Mouse (Mus musculus): Measurements from ENCODE around the gene Ssx2ip. TPM values are rescaled to one million over a fixed set of nuclear protein-coding genes. Genes with fewer than 3 reads are reported as not detected.

The Ssx2ip gene
- total RNA-seq (2014; rRNA removed) (21.7 and 23.6 TPM in 2 replicates), polyA plus RNA-seq (2015; fragmentation: Nextera tagmentation; extraction: Ambion mirVana) (21.7 and 23.5 TPM in 2 replicates)

DNA sequence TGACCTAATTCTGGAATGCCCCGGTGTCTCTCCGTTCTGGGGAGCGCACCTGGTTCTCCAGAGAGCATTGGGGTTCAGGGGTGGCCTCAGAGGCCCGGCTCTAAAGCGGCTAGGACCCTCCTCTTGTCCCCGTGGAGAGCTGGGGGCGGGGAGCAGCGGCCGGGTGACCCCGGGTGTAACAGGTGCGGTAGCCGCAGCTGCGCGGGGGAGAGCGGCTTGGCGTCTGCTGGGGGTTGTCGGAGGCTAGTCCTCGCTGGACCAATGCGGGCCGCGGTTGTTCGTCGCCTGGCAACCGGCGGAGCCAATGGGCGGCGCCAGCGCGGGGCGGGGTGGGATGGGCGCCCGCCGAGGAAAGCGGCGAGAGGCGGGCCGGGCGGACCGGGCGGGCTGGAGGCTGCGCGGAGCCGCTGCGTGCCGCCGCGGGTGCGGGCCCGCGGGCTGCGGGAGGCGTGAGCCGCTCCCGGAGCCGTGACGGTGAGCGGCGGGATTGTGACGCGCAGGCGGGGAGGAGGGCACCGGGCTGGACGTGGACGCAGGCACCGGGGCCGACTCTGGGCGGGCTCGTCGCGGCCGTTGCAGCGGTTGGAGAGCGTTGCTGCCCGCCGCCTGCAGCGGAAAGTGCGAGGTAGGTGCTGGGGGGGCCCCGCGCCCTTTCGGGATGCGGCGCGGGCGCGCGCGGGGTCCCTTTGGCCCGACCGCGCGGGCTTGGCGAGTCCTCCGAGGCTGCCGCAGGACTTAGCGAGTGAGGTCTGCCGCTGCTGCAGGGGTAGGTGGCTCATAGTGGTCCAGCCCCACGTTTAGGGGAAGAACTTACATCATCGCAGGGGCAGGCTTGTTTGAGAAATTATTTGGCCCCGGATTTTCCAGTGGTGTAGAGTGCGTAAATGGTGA lies at the start of gene Ssx2ip:
Gene Ssx2ip, plus strand, starts transcription at position 332 of the 891 bp plus-strand sequence.
- no peaks in the 10 kb centered on the region for H3K27me3 ChIP-seq (ENCODE audit: insufficient read depth, low read length)
- no peak for TF ChIP-seq CTCF (IDR thresholded peaks at IDR 0.05; ENCODE audit: low read depth)
- peak within 1 kb of the TSS; percentile 88 for H3K27ac ChIP-seq
- peaks cover 21% of the 10 kb centered on the region for H3K4me1 ChIP-seq (ENCODE audit: insufficient read depth, low read length)
- DNase-seq (ENCODE audit: low spot score) (peak; percentile 97), ATAC-seq (peak; percentile 99)
- peak within 1 kb of the TSS; percentile 86 for H3K9ac ChIP-seq (replicated peaks; ENCODE audit: low read length)
- H3K36me3 ChIP-seq (ENCODE audit: insufficient read depth, low read length), result no peaks in the 10 kb centered on the region
- peak within 1 kb of the TSS; percentile 76 for H3K4me2 ChIP-seq (ENCODE audit: low read depth, low read length)
- peak within 1 kb of the TSS; percentile 95 for H3K4me3 ChIP-seq (ENCODE audit: low read length)
- no peaks in the 10 kb centered on the region for H3K9me3 ChIP-seq (ENCODE audit: low read length)
- under 1% methylated on average over 82 of the region's 100 CpGs for WGBS

DNA sequence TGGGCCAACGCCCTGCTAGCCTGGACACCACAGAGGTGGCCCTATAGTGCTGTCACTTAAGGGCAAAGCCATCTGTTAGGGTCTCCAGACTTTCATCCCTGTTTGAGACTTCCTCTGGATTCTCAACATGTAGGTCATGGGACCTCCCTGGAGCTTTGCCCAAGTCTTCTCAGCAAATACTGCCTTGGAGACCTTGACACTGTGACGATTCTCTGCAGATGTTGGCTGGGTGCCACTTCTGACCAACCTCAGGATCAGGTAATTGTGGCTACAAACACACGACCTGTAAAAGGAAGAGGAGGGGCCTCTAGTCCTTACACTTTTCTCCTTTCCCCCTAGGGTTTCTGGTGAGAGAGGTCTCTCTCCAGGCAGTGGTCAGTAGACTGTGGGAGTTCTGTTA lies 49.3 kb upstream of the Ssx2ip start:
- H3K27ac ChIP-seq, result no peak overlapping the region
- no peaks in the 10 kb centered on the region for H3K36me3 ChIP-seq (ENCODE audit: insufficient read depth, low read length)
- DNase-seq (ENCODE audit: low spot score) (no peak), ATAC-seq (no peak)
- no peak overlapping the region for H3K4me3 ChIP-seq (ENCODE audit: low read length)
- H3K4me2 ChIP-seq (ENCODE audit: low read depth, low read length), result no peak overlapping the region
- TF ChIP-seq CTCF (IDR thresholded peaks at IDR 0.05; ENCODE audit: low read depth), result no peak
- H3K9me3 ChIP-seq (ENCODE audit: low read length), result no peaks in the 10 kb centered on the region
- WGBS, result 69% methylated on average over 3 of the region's 3 CpGs
- no peak overlapping the region for H3K9ac ChIP-seq (replicated peaks; ENCODE audit: low read length)
- no peaks in the 10 kb centered on the region for H3K27me3 ChIP-seq (ENCODE audit: insufficient read depth, low read length)
- H3K4me1 ChIP-seq (ENCODE audit: insufficient read depth, low read length), result no peaks in the 10 kb centered on the region

GRCm38 (mm10) chr3:146365471-146365870 lies 39.0 kb upstream of the Ssx2ip start:
- no peak for ATAC-seq
- Histone ChIP-seq H3K4me1 (ENCODE audit: insufficient read depth, low read length) (no peaks in the 10 kb centered on the region), H3K27me3 (ENCODE audit: insufficient read depth, low read length) (no peaks in the 10 kb centered on the region), H3K9me3 (ENCODE audit: low read length) (no peaks in the 10 kb centered on the region), H3K36me3 (ENCODE audit: insufficient read depth, low read length) (no peaks in the 10 kb centered on the region), H3K4me2 (ENCODE audit: low read depth, low read length) (no peak overlapping the region), H3K9ac (replicated peaks; ENCODE audit: low read length) (no peak overlapping the region), H3K4me3 (ENCODE audit: low read length) (no peak overlapping the region), H3K27ac (no peak overlapping the region)
- TF ChIP-seq CTCF (IDR thresholded peaks at IDR 0.05; ENCODE audit: low read depth), result no peak
- DNase-seq (ENCODE audit: low spot score), result no peak
- 92% methylated on average over 9 of the region's 9 CpGs for WGBS

- Histone ChIP-seq H3K4me2 (ENCODE audit: low read depth, low read length) (no peak overlapping the region), H3K9ac (replicated peaks; ENCODE audit: low read length) (no peak overlapping the region), H3K27me3 (ENCODE audit: insufficient read depth, low read length) (no peaks in the 10 kb centered on the region), H3K4me1 (ENCODE audit: insufficient read depth, low read length) (no peaks in the 10 kb centered on the region), H3K27ac (no peak overlapping the region), H3K36me3 (ENCODE audit: insufficient read depth, low read length) (no peaks in the 10 kb centered on the region), H3K9me3 (ENCODE audit: low read length) (no peaks in the 10 kb centered on the region), H3K4me3 (ENCODE audit: low read length) (no peak overlapping the region)
- TF ChIP-seq CTCF (IDR thresholded peaks at IDR 0.05; ENCODE audit: low read depth), result no peak
- DNase-seq (ENCODE audit: low spot score) (no peak), ATAC-seq (no peak)
- WGBS, result 94% methylated on average over 2 of the region's 2 CpGs
These were observed 37.4 kb upstream of the Ssx2ip start for GRCm38 (mm10) chr3:146367058-146367457.

DNA sequence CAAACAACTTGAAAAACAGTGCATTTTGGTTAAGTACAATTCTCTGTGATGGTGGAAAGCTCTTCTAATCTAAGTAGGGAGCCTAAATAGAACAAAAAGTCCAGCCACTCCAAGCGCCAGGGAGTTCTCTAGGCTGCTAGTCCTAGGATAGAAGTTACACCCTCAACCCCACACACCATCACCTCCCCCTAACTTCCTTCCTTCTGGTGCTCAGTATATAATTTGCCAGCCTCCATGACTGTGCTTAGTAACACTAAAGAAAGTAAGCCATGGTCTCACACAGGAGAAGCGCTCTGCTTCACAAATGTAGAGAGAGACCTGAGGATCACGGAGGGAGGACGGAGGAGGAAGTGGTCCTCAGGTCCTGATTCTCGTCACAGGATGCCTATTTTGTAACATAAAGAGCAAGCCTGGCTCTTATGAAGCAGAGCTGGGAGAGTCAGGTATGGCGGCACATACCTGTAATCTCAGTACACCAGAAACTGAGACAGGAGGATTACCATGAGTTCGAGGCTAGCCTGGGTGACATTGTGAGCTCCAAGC lies 33.8 kb upstream of the Ssx2ip start:
- Histone ChIP-seq H3K27ac (no peak overlapping the region), H3K9me3 (ENCODE audit: low read length) (no peaks in the 10 kb centered on the region), H3K36me3 (ENCODE audit: insufficient read depth, low read length) (no peaks in the 10 kb centered on the region), H3K4me2 (ENCODE audit: low read depth, low read length) (no peak overlapping the region), H3K9ac (replicated peaks; ENCODE audit: low read length) (no peak overlapping the region), H3K4me3 (ENCODE audit: low read length) (no peak overlapping the region), H3K27me3 (ENCODE audit: insufficient read depth, low read length) (0 out of 2 replicates have a peak, but pooled peaks cover 4% of the 10 kb centered on the region), H3K4me1 (ENCODE audit: insufficient read depth, low read length) (no peaks in the 10 kb centered on the region)
- no peak for TF ChIP-seq CTCF (IDR thresholded peaks at IDR 0.05; ENCODE audit: low read depth)
- WGBS, result 89% methylated on average over 7 of the region's 7 CpGs
- DNase-seq (ENCODE audit: low spot score) (no peak), ATAC-seq (no peak)

GRCm38 (mm10) chr3:146371201-146371600 lies 33.2 kb upstream of the Ssx2ip start:
- ATAC-seq (no peak), DNase-seq (ENCODE audit: low spot score) (no peak)
- no peak overlapping the region for H3K4me3 ChIP-seq (ENCODE audit: low read length)
- WGBS, result 70% methylated on average over 5 of the region's 5 CpGs
- H3K4me1 ChIP-seq (ENCODE audit: insufficient read depth, low read length), result no peaks in the 10 kb centered on the region
- H3K9ac ChIP-seq (replicated peaks; ENCODE audit: low read length), result no peak overlapping the region
- 0 out of 2 replicates have a peak, but pooled peaks cover 4% of the 10 kb centered on the region for H3K27me3 ChIP-seq (ENCODE audit: insufficient read depth, low read length)
- H3K27ac ChIP-seq, result no peak overlapping the region
- no peak overlapping the region for H3K4me2 ChIP-seq (ENCODE audit: low read depth, low read length)
- TF ChIP-seq CTCF (IDR thresholded peaks at IDR 0.05; ENCODE audit: low read depth), result no peak
- no peaks in the 10 kb centered on the region for H3K9me3 ChIP-seq (ENCODE audit: low read length)
- no peaks in the 10 kb centered on the region for H3K36me3 ChIP-seq (ENCODE audit: insufficient read depth, low read length)

All from hindbrain, postnatal 0 days (tissue).